ENCODE assay signal across 16 mouse cellular contexts in the genomic region with DNA sequence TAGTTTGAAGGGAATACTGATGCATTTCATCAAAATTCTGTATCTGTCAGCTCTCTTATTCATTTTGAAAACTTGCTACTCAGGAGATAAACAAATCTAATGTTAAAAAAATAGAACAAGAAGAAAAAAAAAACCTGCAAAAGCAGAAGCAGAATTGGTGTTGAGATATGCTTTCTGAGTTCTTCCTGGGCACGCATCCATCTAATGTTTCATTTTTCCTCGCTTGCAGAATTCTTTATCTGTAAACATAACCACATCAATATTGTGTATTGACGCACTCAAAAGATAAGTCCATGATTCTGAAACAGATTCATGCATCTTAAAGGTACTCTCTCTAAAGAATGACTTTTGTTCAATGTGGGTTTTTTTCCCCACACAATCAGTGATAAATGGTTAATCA.
"Had no signal": no experiment of that assay in that cellular context is flagged by ENCODE, and none has a peak within 500 bp of the region (broad histone marks: within the 10 kb centered on the region; RNA-seq: fewer than 3 reads in every experiment).

No protein-coding gene starts in this region.

- DNase-seq: retina, postnatal 1 day; right cerebral cortex, adult 18-20 months; right cerebral cortex, postnatal 14 days; right cerebral cortex, postnatal 25 days; right cerebral cortex, postnatal 4 days; spleen, adult 18-20 months; thymus, adult 18-20 months; thymus, adult 2 months; thymus, postnatal 14 days; thymus, postnatal 25 days; thymus, postnatal 36 days; thymus, postnatal 4 days had no signal

- H3K27me3 ChIP-seq: neural tube, embryonic 13.5 days; neural tube, embryonic 15.5 days; stomach, embryonic 15.5 days had no signal

- H3K36me3 ChIP-seq: neural tube, embryonic 13.5 days; neural tube, embryonic 15.5 days; stomach, embryonic 15.5 days had no signal

- H3K27ac ChIP-seq: neural tube, embryonic 13.5 days; neural tube, embryonic 15.5 days; stomach, embryonic 15.5 days; stomach, postnatal 0 days had no signal

- H3K9ac ChIP-seq: neural tube, embryonic 13.5 days; neural tube, embryonic 15.5 days; stomach, embryonic 15.5 days had no signal

- H3K4me1 ChIP-seq: neural tube, embryonic 13.5 days; neural tube, embryonic 15.5 days; stomach, embryonic 15.5 days had no signal

- H3K9me3 ChIP-seq: neural tube, embryonic 13.5 days; neural tube, embryonic 15.5 days; stomach, embryonic 15.5 days had no signal

- H3K4me3 ChIP-seq: neural tube, embryonic 13.5 days; neural tube, embryonic 15.5 days; stomach, embryonic 15.5 days had no signal

- H3K4me2 ChIP-seq: neural tube, embryonic 13.5 days; neural tube, embryonic 15.5 days; stomach, embryonic 15.5 days had no signal
